Mouse (Mus musculus) heart, adult 2 months (tissue): ENCODE data around the gene Ehmt1. TPM values are rescaled to one million over a fixed set of nuclear protein-coding genes. Genes with fewer than 3 reads are reported as not detected.
A peak's percentile ranks its signal among the peaks of the same experiment; 100 is the strongest.

Source experiments
- DNase-seq, 2 experiments: peaks; one replicate each; pipeline ENCODE4 v3.0.0; 2021
- H3K27ac ChIP-seq: fragments of 200-600 bp; 2 replicates; pipeline ENCODE4 v1.8.1; 2022
- H3K27me3 ChIP-seq: fragments of 200-500 bp; 2 replicates; pipeline ENCODE4 v1.6.1; 2012; ENCODE audit warnings: mild to moderate bottlenecking, low read length, inconsistent platforms, mixed read lengths; ENCODE audit not compliant: control insufficient read depth, insufficient read depth
- H3K36me3 ChIP-seq: fragments of 200-500 bp; 2 replicates; pipeline ENCODE4 v1.6.1; 2012; ENCODE audit warnings: low read length, inconsistent platforms; ENCODE audit not compliant: control insufficient read depth, insufficient read depth
- H3K4me1 ChIP-seq: fragments of 200-500 bp; 2 replicates; pipeline ENCODE4 v1.6.1; 2011; ENCODE audit warnings: low read length; ENCODE audit not compliant: control insufficient read depth, insufficient read depth
- H3K4me3 ChIP-seq: fragments of 200-600 bp; 2 replicates; pipeline ENCODE4 v1.8.1; 2022
- H3K79me2 ChIP-seq: fragments of 200-500 bp; replicated peaks from 2 replicates; pipeline ENCODE4 v1.6.1; 2012; ENCODE audit warnings: mild to moderate bottlenecking, inconsistent platforms, low read length, moderate library complexity, mixed read lengths; ENCODE audit not compliant: control insufficient read depth, insufficient read depth
- H3K9ac ChIP-seq: fragments of 200-500 bp; 2 replicates; pipeline ENCODE4 v1.6.1; 2012; ENCODE audit warnings: low read depth, mild to moderate bottlenecking, control low read depth, inconsistent platforms, low read length, mixed read lengths
- CTCF ChIP-seq: fragments of 200-600 bp; IDR thresholded peaks from 2 replicates; pipeline ENCODE4 v1.8.1; 2022; ENCODE audit warnings: antibody characterized with exemption, mild to moderate bottlenecking, moderate library complexity
- EP300 ChIP-seq: fragments of 200-500 bp; IDR thresholded peaks from 2 replicates; pipeline ENCODE4 v1.6.1; 2011; ENCODE audit warnings: low read depth, low read length, control low read depth; ENCODE audit not compliant: insufficient read depth
- POLR2A ChIP-seq: fragments of 200-500 bp; IDR thresholded peaks from 2 replicates; pipeline ENCODE4 v1.6.1; 2011; ENCODE audit warnings: mild to moderate bottlenecking, low read depth, low read length, control low read depth; ENCODE audit not compliant: insufficient read depth
- WGBS: fragments of 180-500 bp; shearing (Covaris S2); methylation state at CpG from one replicate; pipeline ENCODE4 v1.1.7; 2018; 5-methylcytosine and 5-hydroxymethylcytosine counted together
- intact Hi-C: fragments of 180-260 bp; cut with DNase I; formaldehyde crosslinking; loops from one replicate; pipeline ENCODE4 v1.15.1; 2025
- polyA plus RNA-seq: library from polyadenylated mRNA; depleted of rRNA; stranded (reverse); fragments of >200 nt; gene quantifications from 2 replicates; pipeline ENCODE4 v1.2.3, GENCODE M21; 2012
- total RNA-seq, 2 experiments: library from RNA; stranded (reverse); gene quantifications; 2 replicates each; pipeline ENCODE4 v1.2.3; 2021

Ehmt1 gene
- total and polyA plus RNA-seq, 3 experiments, result 27.0 to 33.2 (median 29.8) TPM

- Histone ChIP-seq H3K4me1 (peaks cover 9% of the 10 kb centered on the region), H3K79me2 (peaks cover 7% of the 10 kb centered on the region), H3K9ac (no peak overlapping the region), H3K27ac (no peak overlapping the region), H3K27me3 (no peaks in the 10 kb centered on the region), H3K4me3 (no peak overlapping the region), H3K36me3 (peaks cover 10% of the 10 kb centered on the region)
- 65% methylated on average over 11 of the region's 11 CpGs for WGBS
- intact Hi-C loops, result no loop called here
- TF ChIP-seq EP300 (no peak), POLR2A (no peak)
- DNase-seq, result no peak
Measured at GRCm38 (mm10) chr2:24904823-24905652, 14.4 kb downstream of the Ehmt1 start.

- DNase-seq, result no peak
- H3K4me3 ChIP-seq, result no peak overlapping the region
- peaks cover 10% of the 10 kb centered on the region for H3K36me3 ChIP-seq
- intact Hi-C loops, result no loop called here
- no peak overlapping the region for H3K27ac ChIP-seq
- TF ChIP-seq CTCF (peak; percentile 39), POLR2A (no peak)
- peaks cover 9% of the 10 kb centered on the region for H3K4me1 ChIP-seq
- peaks cover 5% of the 10 kb centered on the region for H3K79me2 ChIP-seq
- H3K9ac ChIP-seq, result no peak overlapping the region
- 80% methylated on average over 6 of the region's 6 CpGs for WGBS
- no peaks in the 10 kb centered on the region for H3K27me3 ChIP-seq
Measured at GRCm38 (mm10) chr2:24902999-24903398, 16.4 kb downstream of the Ehmt1 start.

GRCm38 (mm10) chr2:24901055-24901454 lies 18.4 kb downstream of the Ehmt1 start:
- Histone ChIP-seq H3K27me3 (no peaks in the 10 kb centered on the region), H3K4me3 (no peak overlapping the region), H3K27ac (no peak overlapping the region), H3K79me2 (peaks cover 16% of the 10 kb centered on the region), H3K4me1 (peaks cover 10% of the 10 kb centered on the region), H3K36me3 (peaks cover 6% of the 10 kb centered on the region), H3K9ac (no peak overlapping the region)
- intact Hi-C loops, result no loop called here
- no peak for DNase-seq
- TF ChIP-seq POLR2A (no peak), CTCF (no peak), EP300 (no peak)
- 50% methylated on average over 5 of the region's 5 CpGs for WGBS

- no peak for TF ChIP-seq POLR2A
- TF ChIP-seq EP300, result no peak
- TF ChIP-seq CTCF, result no peak
- no peak for DNase-seq
- no peak overlapping the region for H3K9ac ChIP-seq
- peaks cover 17% of the 10 kb centered on the region for H3K79me2 ChIP-seq
- WGBS, result 81% methylated on average over 2 of the region's 2 CpGs
- H3K36me3 ChIP-seq, result peaks cover 3% of the 10 kb centered on the region
- H3K4me1 ChIP-seq, result peaks cover 4% of the 10 kb centered on the region; the same call in 1 of the 2 replicates
- intact Hi-C loops, result no loop called here
- no peaks in the 10 kb centered on the region for H3K27me3 ChIP-seq
- H3K27ac ChIP-seq, result no peak overlapping the region
- no peak overlapping the region for H3K4me3 ChIP-seq
Measured at GRCm38 (mm10) chr2:24899292-24899691, 20.1 kb downstream of the Ehmt1 start.

- intact Hi-C loops, result no loop called here
- Histone ChIP-seq H3K79me2 (peaks cover 18% of the 10 kb centered on the region), H3K27ac (no peak overlapping the region), H3K9ac (no peak overlapping the region), H3K4me3 (no peak overlapping the region), H3K36me3 (peaks cover 5% of the 10 kb centered on the region), H3K4me1 (peaks cover 8% of the 10 kb centered on the region), H3K27me3 (no peaks in the 10 kb centered on the region)
- DNase-seq, result no peak
- no peak for TF ChIP-seq POLR2A
- TF ChIP-seq EP300, result no peak
- no peak for TF ChIP-seq CTCF
- WGBS, result 62% methylated on average over 4 of the region's 4 CpGs
Measured at GRCm38 (mm10) chr2:24896761-24897160, 22.7 kb downstream of the Ehmt1 start.

- intact Hi-C loops, result no loop called here
- H3K9ac ChIP-seq, result no peak overlapping the region
- H3K27me3 ChIP-seq, result no peaks in the 10 kb centered on the region
- 94% methylated on average over 1 of the region's 1 CpGs for WGBS
- H3K4me1 ChIP-seq, result peaks cover 15% of the 10 kb centered on the region
- peaks cover 17% of the 10 kb centered on the region for H3K79me2 ChIP-seq
- peaks cover 12% of the 10 kb centered on the region for H3K36me3 ChIP-seq
- no peak overlapping the region for H3K4me3 ChIP-seq
- DNase-seq, result no peak
- TF ChIP-seq CTCF, result no peak
- TF ChIP-seq EP300, result no peak
- TF ChIP-seq POLR2A, result no peak
- no peak overlapping the region for H3K27ac ChIP-seq
Measured at GRCm38 (mm10) chr2:24894211-24894610, 25.2 kb downstream of the Ehmt1 start.
